Mouse (Mus musculus) liver, embryonic 14.5 days (tissue): ENCODE results near the gene Them7.

Experiments used
- CTCF ChIP-seq: IDR thresholded peaks from 2 replicates; pipeline ENCODE4 v1.5.1; 2016; ENCODE audit warnings: antibody characterized with exemption, low read depth, control low read depth
- EP300 ChIP-seq: IDR thresholded peaks from 2 replicates; pipeline ENCODE4 v1.6.1; 2016; ENCODE audit warnings: antibody characterized with exemption, low read depth

- TF ChIP-seq CTCF, result no peak
- TF ChIP-seq EP300, result no peak
Measured at GRCm38 (mm10) chr2:105251978-105252377, 27.9 kb downstream of the Them7 start.
